Mouse (Mus musculus) stomach, embryonic 14.5 days (tissue): ENCODE data around the gene H2-Aa. TPM values are rescaled to one million over a fixed set of nuclear protein-coding genes. Genes with fewer than 3 reads are reported as not detected.

Experiments used
- ATAC-seq: fragments of 200-750 bp; cut with Nextera tagmentation; 2 replicates; pipeline ENCODE4 v1.8.0; 2017; ENCODE audit warnings: low read depth, moderate TSS enrichment; ENCODE audit not compliant: insufficient number of reproducible peaks, insufficient read depth, low FRiP score
- H3K27ac ChIP-seq: fragments of 300-500 bp; sonication (generic); 2 replicates; pipeline ENCODE4 v1.5.1; 2014; ENCODE audit warnings: mild to moderate bottlenecking, low read length, moderate library complexity, mixed read lengths
- H3K27me3 ChIP-seq: fragments of 300-500 bp; sonication (generic); 2 replicates; pipeline ENCODE4 v1.6.1; 2014; ENCODE audit warnings: low read length, control low read depth, mixed read lengths; ENCODE audit not compliant: control insufficient read depth, insufficient read depth
- H3K36me3 ChIP-seq: fragments of 300-500 bp; sonication (generic); 2 replicates; pipeline ENCODE4 v1.6.1; 2014; ENCODE audit warnings: mild to moderate bottlenecking, control low read depth, low read length, moderate library complexity, mixed read lengths; ENCODE audit not compliant: control insufficient read depth, insufficient read depth
- H3K4me1 ChIP-seq: fragments of 300-500 bp; sonication (generic); 2 replicates; pipeline ENCODE4 v1.6.1; 2014; ENCODE audit warnings: low read length, control low read depth, mixed read lengths; ENCODE audit not compliant: control insufficient read depth, insufficient read depth
- H3K4me2 ChIP-seq: fragments of 300-500 bp; sonication (generic); replicated peaks from 2 replicates; pipeline ENCODE4 v1.6.1; 2014; ENCODE audit warnings: low read depth, low read length, control low read depth
- H3K4me3 ChIP-seq: fragments of 300-500 bp; sonication (generic); 2 replicates; pipeline ENCODE4 v1.5.1; 2014; ENCODE audit warnings: low read depth, low read length, control low read depth
- H3K9ac ChIP-seq: fragments of 300-500 bp; sonication (generic); replicated peaks from 2 replicates; pipeline ENCODE4 v1.6.1; 2014; ENCODE audit warnings: low read depth, mild to moderate bottlenecking, control low read depth, low read length, moderate library complexity, mixed read lengths
- H3K9me3 ChIP-seq: fragments of 300-500 bp; sonication (generic); 2 replicates; pipeline ENCODE4 v1.6.1; 2016; ENCODE audit warnings: low read depth, low read length, control low read depth; ENCODE audit not compliant: control insufficient read depth
- WGBS: fragments of 180-500 bp; shearing (Covaris S2); extraction: QIAGEN DNeasy Blood & Tissue Kit; methylation state at CpG from one replicate; pipeline ENCODE4 v1.1.7; 2014; 5-methylcytosine and 5-hydroxymethylcytosine counted together
- polyA plus RNA-seq: library from polyadenylated mRNA; unstranded; fragments of >200 nt; fragmentation: Nextera tagmentation; extraction: Ambion mirVana; gene quantifications from 2 replicates; pipeline ENCODE4 v1.2.1, GENCODE M21; 2014

Gene H2-Aa
- polyA plus RNA-seq, 1 experiment from 2014 or later, result 4.4 TPM

DNA sequence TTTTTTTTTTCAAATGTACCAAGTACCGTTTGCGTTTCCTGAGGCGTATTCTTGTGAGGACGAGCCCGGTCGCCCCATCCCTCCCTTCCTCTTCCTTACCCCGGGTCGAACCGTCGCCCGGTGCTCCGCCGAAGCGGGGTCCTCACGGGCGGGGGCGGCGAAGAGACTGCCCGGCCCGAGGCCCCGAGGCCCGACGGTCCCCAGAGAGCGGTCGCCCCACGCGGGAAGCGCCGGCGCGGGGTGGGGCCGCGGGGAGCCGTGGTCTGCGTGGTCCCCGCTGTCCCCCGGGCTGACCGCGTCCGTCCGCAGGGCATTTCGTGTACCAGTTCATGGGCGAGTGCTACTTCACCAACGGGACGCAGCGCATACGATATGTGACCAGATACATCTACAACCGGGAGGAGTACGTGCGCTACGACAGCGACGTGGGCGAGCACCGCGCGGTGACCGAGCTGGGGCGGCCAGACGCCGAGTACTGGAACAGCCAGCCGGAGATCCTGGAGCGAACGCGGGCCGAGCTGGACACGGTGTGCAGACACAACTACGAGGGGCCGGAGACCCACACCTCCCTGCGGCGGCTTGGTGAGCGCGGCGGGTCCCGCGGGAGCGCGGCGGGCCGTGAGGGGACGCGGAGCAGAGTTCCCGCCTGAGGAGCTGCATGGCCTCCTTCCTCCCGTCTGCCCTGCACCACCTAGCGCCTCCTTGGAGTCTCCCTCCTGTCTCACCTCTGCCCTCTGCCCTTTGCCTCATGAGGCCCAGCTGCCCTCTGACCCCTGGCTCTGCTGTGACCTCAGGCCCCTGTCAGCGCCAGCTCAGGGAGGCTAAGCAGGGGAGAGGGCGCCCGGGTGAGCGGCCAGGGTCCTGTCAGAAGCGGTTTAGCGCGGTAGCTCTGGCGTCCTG, 22.9 kb downstream of the H2-Aa start:
- Histone ChIP-seq H3K4me1 (0 out of 2 replicates have a peak, but pooled peaks cover 10% of the 10 kb centered on the region), H3K36me3 (no peaks in the 10 kb centered on the region), H3K9ac (0 out of 2 replicates have a peak overlapping the region, but pooled peaks have one; percentile 21), H3K4me3 (peak overlapping the region; percentile 41), H3K27ac (no peak overlapping the region), H3K27me3 (peaks cover 12% of the 10 kb centered on the region), H3K9me3 (no peaks in the 10 kb centered on the region), H3K4me2 (peak overlapping the region; percentile 87)
- peak; percentile 40; the same call in 1 of the 2 replicates for ATAC-seq
- WGBS, result 1% methylated on average over 78 of the region's 93 CpGs

DNA sequence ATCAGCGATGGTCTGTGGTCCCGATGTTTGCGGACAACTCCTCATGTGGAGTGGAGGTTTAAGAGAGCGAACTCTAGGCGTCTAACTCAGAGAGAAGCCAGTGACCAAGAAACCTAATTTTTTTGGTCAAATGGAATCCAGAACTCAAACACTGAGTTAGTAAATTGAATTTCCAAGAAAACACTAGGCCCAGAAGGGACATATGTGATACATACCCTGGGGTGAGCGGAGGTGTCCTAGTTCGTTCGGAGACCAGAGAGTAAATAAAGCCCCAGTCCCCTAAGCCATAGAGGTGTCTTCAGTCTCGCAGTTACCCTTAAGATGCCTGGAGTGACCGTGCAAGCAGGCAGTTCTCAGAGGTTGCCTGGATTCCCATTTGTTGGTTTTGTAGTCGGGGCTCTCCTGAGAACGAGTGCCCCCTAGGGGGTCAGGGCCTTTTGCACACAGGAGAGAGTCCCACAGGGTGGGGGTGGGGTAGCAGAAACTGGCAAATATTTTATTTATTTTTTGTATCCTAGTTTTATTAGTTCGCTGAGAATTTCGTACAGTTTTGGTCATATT, 23.7 kb downstream of the H2-Aa start:
- WGBS, result 7% methylated on average over 14 of the region's 14 CpGs
- Histone ChIP-seq H3K27ac (no peak overlapping the region), H3K4me2 (peak overlapping the region; percentile 87), H3K9ac (no peak overlapping the region), H3K4me1 (0 out of 2 replicates have a peak, but pooled peaks cover 10% of the 10 kb centered on the region), H3K27me3 (peaks cover 12% of the 10 kb centered on the region), H3K4me3 (peak overlapping the region; percentile 41), H3K36me3 (no peaks in the 10 kb centered on the region), H3K9me3 (no peaks in the 10 kb centered on the region)
- no peak for ATAC-seq

DNA sequence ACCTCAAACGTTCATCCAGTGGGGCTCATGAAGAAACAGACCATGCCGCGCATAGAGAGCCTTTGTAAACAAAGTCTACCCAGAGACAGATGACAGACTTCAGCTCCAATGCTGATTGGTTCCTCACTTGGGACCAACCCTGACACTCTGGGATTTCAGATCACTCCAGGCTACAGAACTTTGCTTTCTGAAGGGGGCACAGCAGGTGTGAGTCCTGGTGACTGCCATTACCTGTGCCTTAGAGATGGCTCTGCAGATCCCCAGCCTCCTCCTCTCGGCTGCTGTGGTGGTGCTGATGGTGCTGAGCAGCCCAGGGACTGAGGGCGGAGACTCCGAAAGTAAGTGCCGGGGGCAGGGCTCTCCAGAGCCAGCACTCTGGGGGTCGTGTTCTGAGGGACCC, 24.6 kb downstream of the H2-Aa start:
- Histone ChIP-seq H3K9me3 (no peaks in the 10 kb centered on the region), H3K27me3 (peaks cover 12% of the 10 kb centered on the region), H3K9ac (no peak overlapping the region), H3K4me3 (peak overlapping the region; percentile 37), H3K4me2 (peak overlapping the region; percentile 87), H3K36me3 (no peaks in the 10 kb centered on the region), H3K4me1 (0 out of 2 replicates have a peak, but pooled peaks cover 10% of the 10 kb centered on the region), H3K27ac (no peak overlapping the region)
- WGBS, result under 1% methylated on average over 8 of the region's 8 CpGs
- ATAC-seq, result peak; percentile 83

DNA sequence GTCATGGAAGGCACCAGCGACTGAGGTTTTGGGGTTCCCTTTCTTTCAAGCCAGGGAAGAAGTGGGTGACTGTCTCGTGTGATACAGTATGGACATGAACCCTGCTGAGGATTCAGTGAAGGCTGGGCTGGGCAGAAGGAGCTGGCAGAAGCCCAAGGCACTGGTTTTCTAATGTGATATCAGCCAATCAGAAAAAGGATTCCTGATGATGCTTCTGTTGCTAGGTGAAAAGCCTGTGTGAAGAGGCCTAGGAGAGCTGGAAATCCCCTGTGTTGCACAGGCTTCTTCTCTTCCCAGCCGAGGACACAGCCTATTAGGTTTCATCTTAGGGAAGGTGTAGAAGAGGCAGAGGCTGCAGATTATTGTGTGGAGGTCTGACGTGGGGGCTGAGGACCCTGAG, 26.1 kb downstream of the H2-Aa start:
- 0 out of 2 replicates have a peak, but pooled peaks cover 10% of the 10 kb centered on the region for H3K4me1 ChIP-seq
- no peak overlapping the region for H3K4me3 ChIP-seq
- no peaks in the 10 kb centered on the region for H3K9me3 ChIP-seq
- H3K36me3 ChIP-seq, result no peaks in the 10 kb centered on the region
- H3K4me2 ChIP-seq, result no peak overlapping the region
- H3K27me3 ChIP-seq, result peaks cover 12% of the 10 kb centered on the region
- peak; percentile 37; the same call in 1 of the 2 replicates for ATAC-seq
- WGBS, result 21% methylated on average over 4 of the region's 4 CpGs
- no peak overlapping the region for H3K27ac ChIP-seq
- no peak overlapping the region for H3K9ac ChIP-seq

DNA sequence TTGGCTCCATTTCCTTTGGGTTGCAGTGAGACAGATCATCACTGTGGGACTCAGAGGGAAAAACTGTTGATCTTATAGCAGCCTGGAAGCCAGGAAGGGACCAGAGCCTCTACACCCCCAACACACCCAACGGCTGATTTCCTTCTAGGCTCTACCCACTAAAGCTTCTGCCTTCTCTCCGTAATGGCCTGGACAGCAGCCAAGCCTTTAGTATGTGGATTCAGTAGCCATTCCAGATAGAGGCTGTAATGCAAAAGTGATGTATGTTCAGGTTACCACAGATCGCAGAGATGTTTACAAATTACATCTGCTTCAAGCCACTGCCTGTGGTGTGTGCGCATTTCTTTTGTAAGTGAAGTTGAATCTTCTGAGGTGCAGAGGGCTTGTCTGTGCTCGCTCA, 27.1 kb downstream of the H2-Aa start:
- peaks cover 11% of the 10 kb centered on the region for H3K27me3 ChIP-seq
- H3K27ac ChIP-seq, result no peak overlapping the region
- no peak for ATAC-seq

DNA sequence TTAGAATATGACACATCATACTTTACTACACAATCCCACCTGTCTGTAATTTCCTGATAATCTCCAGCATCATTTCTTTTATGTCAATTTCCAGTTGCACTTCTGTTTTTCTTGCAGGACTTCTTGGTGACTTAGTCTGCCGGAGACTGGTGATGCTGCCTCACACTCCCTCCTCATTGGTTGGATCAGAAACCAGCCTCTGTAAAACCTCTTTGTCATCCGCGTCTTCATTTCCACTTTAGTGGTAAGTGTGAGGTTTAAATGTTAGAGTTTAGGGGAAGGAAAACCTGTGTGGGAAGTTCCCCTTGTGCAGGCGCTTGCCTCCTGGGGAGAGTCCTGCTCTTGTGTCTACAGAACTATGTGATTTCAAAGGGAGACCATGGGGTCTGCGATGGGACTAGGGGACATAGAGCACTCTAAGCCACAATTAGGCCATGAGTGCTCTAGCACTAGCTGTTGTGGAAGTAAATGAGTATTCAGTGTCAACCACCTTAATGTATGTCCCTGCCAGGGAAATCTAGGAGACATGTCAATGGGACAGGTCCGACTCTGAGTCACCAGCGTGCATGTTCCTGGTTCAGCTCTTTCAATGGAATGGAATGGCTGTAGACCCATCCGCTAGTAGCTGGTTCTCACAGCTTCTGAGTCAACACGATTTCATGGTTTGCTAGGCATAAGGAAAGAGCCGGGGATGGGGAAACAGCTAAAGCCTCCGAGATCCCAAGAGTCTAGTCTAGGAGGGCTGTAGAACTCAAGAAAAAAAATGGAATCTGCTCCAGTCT, 29.8 kb downstream of the H2-Aa start, which contains the start of gene H2-Ab1:
Gene H2-Ab1, plus strand, starts transcription at position 96 of the 782 bp plus-strand sequence.
- no peak within 1 kb of the TSS for H3K9ac ChIP-seq
- no peak within 1 kb of the TSS for H3K27ac ChIP-seq
- ATAC-seq, result no peak
- H3K4me2 ChIP-seq, result no peak within 1 kb of the TSS
- H3K9me3 ChIP-seq, result no peaks in the 10 kb centered on the region
- H3K27me3 ChIP-seq, result no peaks in the 10 kb centered on the region; the same call in 1 of the 2 replicates
- no peak within 1 kb of the TSS for H3K4me3 ChIP-seq
- 67% methylated on average over 11 of the region's 11 CpGs for WGBS
- 0 out of 2 replicates have a peak, but pooled peaks cover 3% of the 10 kb centered on the region for H3K4me1 ChIP-seq
- H3K36me3 ChIP-seq, result no peaks in the 10 kb centered on the region

More for the DNA sequence above, 27.1 kb downstream of the H2-Aa start:
- Histone ChIP-seq H3K4me1 (0 out of 2 replicates have a peak, but pooled peaks cover 10% of the 10 kb centered on the region), H3K4me3 (no peak overlapping the region), H3K36me3 (no peaks in the 10 kb centered on the region), H3K9ac (no peak overlapping the region), H3K9me3 (no peaks in the 10 kb centered on the region), H3K4me2 (no peak overlapping the region)
- 31% methylated on average over 5 of the region's 5 CpGs for WGBS

DNA sequence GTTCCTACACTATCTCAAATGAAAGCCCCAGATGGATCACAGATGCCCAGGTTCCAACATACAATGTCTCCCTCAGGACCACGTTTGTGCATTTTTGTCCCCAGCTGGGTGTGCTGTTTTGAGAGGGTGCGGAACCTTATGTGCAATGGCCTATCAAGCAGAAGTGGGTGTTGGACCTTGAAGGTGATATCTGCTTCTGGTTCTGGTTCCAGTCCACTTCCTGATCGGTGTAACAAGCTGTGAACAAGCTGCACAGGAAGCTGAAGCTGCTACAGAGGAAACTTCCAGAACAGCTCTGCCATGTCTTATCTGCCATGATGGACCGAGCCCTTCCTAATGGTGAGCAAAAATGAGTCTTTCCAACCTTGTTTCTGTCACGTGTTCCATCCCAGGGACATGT, 31.1 kb downstream of the H2-Aa start:
- Histone ChIP-seq H3K4me1 (0 out of 2 replicates have a peak, but pooled peaks cover 3% of the 10 kb centered on the region), H3K4me3 (no peak overlapping the region), H3K9ac (no peak overlapping the region), H3K36me3 (no peaks in the 10 kb centered on the region), H3K27me3 (no peaks in the 10 kb centered on the region), H3K27ac (no peak overlapping the region), H3K4me2 (no peak overlapping the region), H3K9me3 (no peaks in the 10 kb centered on the region)
- WGBS, result 74% methylated on average over 5 of the region's 5 CpGs
- ATAC-seq, result no peak

DNA sequence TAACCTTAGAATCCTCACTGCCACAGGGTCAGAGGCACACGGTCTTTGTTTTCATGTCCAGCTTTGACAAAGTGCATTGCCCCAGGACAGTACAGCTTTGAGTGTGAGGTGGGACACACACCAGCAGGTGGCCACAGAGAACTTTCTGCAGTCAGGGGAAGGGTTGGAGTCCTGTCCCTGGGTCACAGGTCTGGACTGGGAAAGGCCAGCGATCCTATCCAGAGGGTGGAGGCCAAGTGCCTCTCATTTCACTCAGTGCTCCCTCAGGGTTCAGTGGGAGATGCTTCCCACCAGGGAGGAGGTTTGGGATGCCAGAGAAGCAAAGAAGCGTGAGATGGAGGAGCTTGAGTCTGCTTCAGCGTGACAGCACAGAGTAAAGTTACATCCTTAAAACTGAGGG, 36.0 kb downstream of the H2-Aa start:
- 46% methylated on average over 4 of the region's 4 CpGs for WGBS
- ATAC-seq, result no peak

More for the DNA sequence above, 36.0 kb downstream of the H2-Aa start:
- H3K36me3 ChIP-seq, result no peaks in the 10 kb centered on the region
- no peaks in the 10 kb centered on the region for H3K4me1 ChIP-seq
- no peak overlapping the region for H3K27ac ChIP-seq
- H3K9me3 ChIP-seq, result no peaks in the 10 kb centered on the region
- H3K4me3 ChIP-seq, result no peak overlapping the region
- no peak overlapping the region for H3K9ac ChIP-seq
- no peaks in the 10 kb centered on the region for H3K27me3 ChIP-seq
- no peak overlapping the region for H3K4me2 ChIP-seq
